Mouse (Mus musculus): ENCODE results near the gene Tfap2b.
A peak's percentile ranks its signal among the peaks of the same experiment; 100 is the strongest.

Gene Tfap2b

DNA sequence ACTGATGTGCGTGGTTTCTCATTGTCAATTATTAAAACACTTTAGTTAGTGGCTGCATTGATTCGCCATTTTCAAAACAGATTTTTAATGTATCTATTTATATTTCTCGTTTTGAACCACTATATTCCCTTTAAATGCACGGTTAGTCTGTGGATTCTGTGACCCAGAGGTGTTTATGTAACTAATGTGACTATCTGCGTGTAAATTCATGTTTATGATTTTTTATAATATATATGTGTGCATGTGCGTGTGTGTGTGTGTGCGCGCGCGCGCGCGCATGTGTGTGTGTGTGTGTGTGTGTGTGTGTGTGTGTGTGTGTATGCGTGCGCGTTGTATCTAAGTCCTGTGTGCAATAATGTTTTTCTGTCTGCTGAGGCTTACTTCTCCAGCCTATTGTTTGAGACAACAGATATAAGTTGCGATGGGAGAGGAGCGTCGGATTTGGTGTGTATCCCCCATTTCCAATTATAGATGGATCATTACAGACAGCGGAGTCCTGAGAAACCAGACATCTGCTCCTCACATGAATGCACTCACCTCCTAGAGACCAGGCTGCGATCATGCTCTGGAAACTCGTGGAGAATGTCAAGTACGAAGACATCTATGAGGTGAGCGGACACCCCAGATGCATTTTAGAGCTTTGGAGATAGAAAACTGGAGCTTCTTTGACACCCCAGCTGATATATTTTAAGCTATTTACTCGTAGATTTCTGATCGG is at the start of gene Tfap2b:
Gene Tfap2b (plus strand): TSS at position 274 of the 718 bp plus-strand sequence.
- peak in 1 of 2 experiments; percentile 9 for DNase-seq (ENCODE audit: low spot score in 2 of 2)

DNA sequence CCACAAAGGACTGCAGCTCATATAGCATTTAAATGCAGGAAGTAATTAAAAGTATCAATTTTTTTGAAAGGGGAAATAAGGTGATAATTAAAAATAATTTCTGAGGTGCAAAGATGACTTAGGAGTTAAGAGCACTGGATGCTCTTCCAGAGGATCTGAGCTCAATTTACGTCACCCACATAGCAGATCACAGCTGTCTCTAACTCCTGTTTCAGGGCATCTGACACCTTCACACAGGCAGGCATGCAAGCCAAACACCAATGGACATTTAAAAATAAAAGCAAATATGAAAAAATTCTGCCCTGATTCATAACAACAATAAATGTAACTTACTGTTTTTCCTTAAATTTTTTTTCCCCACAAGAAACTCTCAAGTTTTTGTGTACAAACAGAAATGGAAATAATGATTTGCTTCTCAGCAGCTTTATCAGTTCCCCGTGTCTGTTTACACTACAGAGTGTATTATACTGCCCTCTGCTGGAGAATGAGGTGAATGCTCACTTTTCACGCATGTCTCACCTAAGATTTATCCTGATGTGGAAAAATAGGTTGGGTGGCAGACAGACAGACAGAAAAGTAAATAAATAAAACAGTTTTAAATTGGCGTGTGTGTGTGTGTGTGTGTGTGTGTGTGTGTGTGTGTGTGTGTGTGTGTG is 29.8 kb upstream of the Tfap2b start:
- peak; percentile 8 to 40 for DNase-seq (ENCODE audit: low spot score in 2 of 2)

DNA sequence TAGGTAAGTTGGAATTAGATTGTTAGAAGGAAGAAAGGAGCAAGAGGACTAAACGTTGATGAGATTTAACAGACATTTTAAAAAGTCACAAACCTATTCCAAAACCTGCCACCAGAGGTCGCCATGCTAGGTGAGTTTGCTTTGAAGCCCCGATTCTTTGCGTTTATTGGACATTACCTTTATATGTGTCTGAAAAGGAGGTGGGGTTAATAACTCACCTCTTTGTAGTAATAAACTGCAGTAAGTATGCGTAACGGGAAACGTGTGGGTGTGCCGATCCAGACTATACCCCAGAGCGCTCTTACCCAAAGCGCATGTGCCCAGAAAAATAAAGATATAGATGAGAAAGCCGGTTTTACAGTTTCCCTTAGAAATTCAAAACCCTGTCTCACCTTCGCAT is 3.1 kb upstream of the Tfap2b start:
- DNase-seq (ENCODE audit: low spot score in 2 of 2), result peak in 1 of 2 experiments; percentile 49

DNA sequence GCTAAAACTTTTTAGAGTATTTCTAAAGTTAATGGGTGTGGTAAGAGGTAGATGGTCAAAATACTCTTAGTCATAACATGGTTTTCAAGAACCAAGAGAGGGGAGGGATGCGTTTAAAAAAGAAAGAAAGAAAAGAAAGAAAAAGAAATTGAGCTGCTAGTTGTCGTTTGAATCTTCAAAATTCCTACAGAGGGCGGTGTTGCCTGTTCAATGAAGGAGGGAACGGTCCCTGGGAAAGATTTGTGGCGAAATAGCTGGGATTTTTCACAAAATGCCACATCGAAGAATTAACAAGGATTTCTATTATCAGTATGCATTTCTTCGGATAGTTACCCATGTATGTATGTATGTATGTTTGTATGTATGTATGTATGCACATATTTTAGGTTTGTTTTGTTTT is 2.5 kb upstream of the Tfap2b start:
- no peak for DNase-seq (ENCODE audit: low spot score in 2 of 2)

DNA sequence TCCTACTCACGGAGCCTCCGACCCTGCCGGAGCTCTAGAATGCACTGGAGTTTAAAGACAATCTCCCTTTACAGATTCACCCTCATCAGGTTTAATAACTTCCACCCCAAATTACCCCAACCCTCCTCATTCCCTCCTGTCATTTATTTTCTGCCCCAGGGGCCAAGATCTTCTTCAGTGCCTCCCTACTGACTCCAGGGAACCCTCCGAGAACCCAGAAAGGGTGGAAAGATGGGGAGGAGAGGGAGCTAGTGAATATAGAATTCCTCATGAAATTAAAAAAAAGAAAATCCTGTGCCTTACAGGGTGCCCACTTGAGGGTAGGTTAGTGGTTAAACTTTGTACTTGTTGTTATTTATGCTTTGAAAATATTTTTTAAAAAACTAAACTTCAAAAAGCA is 1.1 kb upstream of the Tfap2b start:
- no peak for DNase-seq (ENCODE audit: low spot score in 2 of 2)

DNA sequence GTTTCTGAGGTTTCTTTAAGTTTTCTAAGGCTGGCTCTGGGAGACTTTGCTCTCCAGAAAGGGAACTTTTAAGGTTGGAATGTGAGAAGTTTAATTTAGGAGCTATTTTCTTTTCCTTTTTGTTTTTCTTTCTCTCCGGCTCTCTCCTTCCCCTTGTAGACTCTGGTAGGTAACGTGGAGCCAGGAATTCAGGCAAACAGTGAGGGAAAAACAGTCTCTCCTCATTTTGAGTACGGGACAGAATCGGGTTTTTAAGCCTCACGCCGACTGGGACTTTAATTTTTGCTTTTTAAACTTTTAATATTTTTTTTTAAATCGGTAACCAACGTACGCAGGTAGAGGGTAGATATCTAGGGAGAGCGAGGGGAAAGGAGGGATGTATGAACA is 638 bp downstream of the Tfap2b start:
- DNase-seq (ENCODE audit: low spot score in 2 of 2), result no peak

DNA sequence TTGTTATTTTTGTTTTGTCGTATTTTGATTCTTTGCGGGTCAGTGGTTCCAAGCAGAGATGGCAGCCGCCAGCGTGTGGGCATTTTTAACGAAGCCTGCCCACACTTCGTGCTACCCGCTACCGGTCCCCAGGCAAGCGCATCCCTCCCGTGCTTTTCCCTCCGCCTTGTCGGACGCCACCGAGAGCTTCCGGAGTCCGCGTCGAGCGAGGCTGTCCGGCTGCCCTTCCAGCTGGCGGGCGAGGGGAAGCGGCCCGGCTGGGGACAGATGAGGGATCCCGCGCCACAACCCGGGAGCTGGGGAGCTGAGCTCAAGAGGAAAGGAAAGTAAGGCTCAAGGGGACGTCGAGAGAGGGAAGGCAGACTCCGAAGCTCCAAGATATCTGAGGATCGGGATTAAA is 1.1 kb downstream of the Tfap2b start:
- DNase-seq (ENCODE audit: low spot score in 2 of 2), result no peak

DNA sequence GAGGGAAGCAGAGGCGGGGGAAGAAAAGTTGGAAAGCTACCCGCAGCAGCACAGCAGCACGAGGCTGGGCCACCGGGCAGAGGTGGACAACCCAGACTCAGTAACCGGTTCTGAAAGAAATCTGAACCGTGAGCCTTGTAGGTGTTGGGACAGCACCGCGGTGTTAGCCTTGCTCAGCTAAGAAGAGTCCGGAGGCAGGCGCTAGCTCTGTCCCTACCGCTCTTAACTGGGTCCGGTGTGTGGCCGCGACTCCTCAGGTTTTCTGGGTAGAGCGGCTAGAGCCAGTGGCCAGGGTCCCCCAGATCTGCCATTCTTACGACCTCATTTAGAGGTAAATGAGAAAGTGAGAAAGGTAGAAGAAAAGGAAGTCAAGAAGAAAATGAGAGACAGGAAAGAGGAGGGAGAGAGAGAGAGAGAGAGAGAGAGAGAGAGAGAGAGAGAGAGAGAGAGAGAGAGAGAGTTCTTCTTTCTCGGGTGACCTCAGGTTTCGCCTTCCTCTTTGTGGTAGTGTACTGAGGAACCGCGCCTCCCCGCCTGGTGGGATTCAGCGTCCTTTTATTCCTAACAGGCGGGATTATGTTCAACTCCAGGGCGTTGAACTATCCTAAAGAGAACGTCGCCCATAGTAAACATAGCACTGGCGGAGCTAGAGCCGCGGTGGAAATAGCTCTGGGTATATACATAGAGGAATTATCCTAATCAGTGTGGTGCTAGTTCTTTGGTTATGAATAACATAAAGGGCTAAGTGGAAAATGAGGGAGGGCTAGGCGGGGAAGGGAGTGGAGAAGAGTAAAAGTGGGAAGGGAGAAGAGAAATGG is 1.7 kb downstream of the Tfap2b start:
- DNase-seq (ENCODE audit: low spot score in 2 of 2), result no peak

DNA sequence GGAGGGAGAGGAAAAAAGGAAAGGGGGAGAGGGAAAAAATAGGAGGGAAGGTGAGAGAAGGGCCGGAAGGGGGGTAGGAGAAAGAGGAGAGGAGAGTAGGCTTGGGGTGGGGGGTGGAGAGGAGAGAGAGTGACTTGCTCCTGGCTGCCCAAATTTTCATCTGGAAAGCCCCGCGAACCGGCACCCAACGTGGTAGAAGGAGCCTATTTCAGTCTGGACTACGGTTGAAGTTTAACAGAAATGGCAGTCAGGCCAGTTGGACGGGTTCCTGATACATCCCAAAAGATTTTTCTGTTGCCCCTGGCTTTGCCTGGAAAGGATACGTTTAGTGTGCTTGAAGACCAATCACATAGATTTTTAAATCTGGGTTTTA is 2.3 kb downstream of the Tfap2b start:
- DNase-seq (ENCODE audit: low spot score in 2 of 2), result no peak

DNA sequence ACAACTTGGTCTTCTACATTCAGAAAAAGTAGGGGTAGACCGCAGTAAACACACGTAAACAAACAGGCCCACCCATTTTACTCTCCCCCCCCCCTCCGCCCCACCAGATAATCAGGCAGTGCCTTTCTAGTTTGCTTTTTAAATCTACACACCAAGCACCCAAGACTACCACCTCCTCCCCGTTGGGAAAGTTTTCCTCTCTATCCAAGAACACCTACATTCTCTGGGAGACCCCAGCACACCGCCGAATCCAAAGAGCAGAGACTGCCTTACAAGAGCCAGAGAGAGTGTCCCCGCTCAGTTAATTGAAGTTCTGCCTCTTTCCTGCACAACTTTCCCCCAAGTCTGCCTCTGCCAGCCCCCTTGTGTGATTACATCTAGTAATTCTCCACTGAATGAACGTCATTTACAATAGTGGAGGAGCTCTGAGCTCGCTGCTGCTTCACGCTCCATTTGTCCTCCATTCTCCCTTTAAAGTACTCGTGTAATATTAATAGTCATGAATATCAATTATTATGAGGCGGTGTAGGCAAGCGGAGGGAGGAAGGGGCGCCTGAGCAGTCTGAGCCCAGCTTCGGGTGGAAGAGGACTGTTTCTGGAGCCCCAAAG is 2.9 kb downstream of the Tfap2b start:
- no peak for DNase-seq (ENCODE audit: low spot score in 2 of 2)

DNA sequence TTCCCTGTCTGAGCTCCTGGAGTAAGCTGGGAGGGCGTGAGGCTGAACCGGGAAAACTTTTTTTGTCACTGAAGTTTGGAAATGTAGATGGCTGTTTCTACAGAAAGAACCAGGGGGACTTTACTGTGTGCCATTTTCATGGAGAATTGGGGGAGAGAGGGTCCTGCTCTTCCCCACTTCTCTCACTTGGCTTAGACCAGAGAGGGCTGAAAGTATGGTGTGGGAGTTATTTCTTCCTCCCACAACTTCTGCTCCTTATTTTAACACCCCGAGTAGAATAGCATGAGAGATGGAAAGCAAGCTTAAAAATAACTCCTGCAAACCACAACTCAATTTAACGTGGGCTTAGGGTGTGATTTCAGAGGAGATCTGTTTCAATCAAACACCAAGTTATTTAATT is 4.0 kb downstream of the Tfap2b start:
- DNase-seq (ENCODE audit: low spot score in 2 of 2), result no peak

DNA sequence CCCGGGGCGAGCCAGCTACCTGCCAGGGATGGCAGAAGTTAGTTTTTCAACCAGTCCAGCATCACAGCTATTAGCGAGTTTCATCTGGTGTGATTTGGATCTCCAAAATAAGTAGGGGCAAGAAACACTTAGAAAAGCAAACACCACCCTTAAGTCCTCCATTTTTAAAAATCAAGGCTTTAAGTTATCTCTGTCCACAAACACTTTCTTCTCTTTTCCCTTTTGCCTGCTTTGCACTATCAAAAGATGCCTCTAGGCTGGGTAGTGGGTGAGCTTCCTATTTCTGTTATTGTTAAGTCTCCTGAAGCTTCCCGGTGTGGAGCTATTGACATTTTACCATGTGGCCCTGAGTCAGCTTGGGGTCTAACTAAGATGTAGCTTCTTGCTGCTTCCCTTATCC is 4.5 kb downstream of the Tfap2b start:
- no peak for DNase-seq (ENCODE audit: low spot score in 2 of 2)

DNA sequence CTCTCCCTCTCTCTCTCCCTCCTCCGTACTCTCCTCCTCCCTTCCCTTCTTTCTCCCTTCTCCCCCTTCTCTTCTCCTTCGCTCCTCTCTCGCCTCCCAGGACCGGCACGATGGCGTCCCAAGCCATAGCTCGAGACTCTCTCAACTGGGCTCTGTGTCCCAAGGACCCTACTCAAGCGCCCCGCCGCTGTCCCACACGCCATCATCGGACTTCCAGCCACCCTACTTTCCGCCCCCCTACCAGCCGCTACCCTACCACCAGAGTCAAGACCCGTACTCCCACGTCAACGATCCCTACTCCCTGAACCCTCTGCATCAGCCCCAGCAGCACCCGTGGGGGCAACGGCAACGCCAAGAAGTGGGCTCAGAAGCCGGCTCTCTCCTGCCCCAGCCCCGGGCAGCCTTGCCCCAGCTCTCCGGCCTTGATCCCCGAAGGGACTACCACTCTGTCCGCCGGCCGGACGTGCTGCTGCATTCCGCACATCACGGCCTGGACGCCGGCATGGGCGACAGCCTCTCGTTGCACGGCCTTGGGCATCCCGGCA is 5.2 kb downstream of the Tfap2b start:
- no peak for DNase-seq (ENCODE audit: low spot score in 2 of 2)

DNA sequence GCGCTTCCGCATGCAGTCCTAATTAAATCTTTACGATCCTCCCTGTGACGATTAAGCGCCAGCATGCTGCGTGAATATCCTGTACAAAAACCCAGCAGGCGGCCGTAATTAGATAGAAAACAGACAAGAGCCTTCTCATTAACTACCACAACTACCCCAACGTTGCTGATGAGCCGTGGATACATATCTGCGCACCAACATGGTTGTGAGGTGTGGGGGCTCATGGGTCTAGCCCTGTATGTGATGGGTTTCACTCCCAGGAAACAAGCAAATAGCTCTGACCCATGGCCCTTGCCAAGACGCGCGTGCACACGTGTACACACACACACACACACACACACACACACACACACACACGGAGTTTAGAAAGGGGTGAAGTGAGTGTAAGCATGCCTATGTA is 8.7 kb downstream of the Tfap2b start:
- DNase-seq (ENCODE audit: low spot score in 2 of 2), result no peak

DNA sequence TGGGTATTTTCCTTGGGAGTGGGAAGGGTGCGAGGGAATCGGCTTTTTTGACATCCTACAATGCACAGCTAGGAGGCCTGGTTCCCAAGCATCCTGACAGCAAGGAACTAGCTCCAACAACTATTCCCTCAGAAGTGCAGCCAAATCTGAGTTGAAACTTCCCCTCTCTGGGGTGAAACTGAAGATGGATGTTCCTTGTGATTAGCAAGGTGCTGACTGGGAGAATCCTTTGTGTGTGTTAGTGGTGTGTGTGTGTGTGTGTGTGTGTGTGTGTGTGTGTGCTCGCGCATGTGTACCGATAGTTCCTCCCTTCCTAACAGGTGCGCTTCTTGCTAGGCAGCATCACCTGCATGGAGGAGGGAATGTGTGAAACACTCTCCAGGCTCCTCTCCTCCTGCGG is 9.5 kb downstream of the Tfap2b start:
- no peak for DNase-seq (ENCODE audit: low spot score in 2 of 2)

DNA sequence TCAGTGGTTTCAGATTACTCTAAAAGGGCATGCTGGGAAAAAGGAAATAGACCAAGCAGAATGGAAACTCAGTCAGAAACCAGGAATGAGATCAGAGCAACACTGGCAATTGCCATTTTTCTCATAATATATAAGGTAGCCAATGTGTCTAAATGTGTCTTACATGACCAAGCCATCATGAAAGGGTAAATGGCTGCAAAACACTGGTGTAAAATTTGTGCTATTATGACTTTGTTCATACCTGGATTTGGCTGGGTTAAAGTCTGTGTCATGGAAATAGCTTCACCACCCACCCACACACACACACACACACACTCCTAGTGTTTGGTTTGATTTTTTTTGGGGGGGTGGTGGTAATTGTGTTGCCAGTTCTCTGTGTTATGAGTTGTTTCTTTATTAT is 10.7 kb downstream of the Tfap2b start:
- DNase-seq (ENCODE audit: low spot score in 2 of 2), result no peak

DNA sequence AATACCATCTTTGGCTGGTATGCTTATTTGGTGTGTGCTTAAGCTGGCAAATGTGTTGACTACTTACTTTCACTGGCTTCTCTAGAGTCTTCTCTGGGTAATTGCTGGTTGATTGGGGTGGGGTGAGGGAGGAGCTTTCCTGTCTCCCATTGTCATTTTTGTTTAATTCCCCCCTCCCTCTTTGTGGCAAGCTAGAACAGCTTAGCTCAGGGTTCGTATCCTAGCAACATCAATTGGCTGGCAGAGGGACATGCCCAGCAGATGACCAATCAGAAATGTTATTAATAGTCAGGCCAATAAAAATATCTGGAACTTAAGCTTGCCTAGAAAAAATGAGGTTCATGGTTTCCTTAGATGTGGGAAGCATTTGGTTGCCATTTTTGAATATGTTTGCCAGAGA is 11.8 kb downstream of the Tfap2b start:
- no peak for DNase-seq (ENCODE audit: low spot score in 2 of 2)

DNA sequence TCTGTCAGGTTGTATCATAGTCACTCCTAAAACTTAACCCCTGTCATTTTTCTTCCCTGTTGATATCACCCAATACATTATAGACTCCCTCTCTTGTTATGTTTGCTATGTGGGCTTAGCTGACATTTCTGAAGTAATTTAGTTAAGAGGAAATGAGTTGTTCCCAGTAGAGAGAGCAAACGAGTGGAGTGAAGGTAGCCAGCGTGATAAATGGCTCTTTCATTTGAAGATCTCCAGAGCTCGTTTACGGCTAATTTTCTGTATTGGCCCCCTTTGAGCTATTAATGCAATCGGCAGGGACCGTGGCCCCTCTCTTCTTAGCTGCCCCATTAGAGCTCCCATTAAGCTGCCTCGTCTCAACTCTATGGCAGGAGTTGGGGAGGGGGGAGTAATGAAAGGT is 12.9 kb downstream of the Tfap2b start:
- no peak for DNase-seq (ENCODE audit: low spot score in 2 of 2)

DNA sequence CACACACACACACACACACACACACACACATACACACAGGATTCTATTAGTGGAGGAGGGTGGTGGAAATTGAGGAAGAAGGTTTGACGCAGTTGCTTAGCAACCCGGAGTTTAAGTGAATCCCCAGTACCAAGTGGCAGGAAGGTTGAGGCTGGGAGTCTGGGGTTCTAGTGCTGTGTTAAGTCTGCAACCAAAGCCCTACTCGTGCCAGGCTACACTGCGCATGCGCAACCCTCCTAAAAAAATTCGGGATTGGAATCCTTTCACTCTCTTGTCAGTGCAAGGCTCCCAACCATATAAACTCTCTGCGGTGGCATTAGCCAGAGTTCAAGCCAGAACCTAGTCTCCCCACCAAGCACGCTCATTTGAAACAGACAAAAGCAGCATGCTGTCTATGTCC is 18.0 kb downstream of the Tfap2b start:
- no peak for DNase-seq (ENCODE audit: low spot score in 2 of 2)

DNA sequence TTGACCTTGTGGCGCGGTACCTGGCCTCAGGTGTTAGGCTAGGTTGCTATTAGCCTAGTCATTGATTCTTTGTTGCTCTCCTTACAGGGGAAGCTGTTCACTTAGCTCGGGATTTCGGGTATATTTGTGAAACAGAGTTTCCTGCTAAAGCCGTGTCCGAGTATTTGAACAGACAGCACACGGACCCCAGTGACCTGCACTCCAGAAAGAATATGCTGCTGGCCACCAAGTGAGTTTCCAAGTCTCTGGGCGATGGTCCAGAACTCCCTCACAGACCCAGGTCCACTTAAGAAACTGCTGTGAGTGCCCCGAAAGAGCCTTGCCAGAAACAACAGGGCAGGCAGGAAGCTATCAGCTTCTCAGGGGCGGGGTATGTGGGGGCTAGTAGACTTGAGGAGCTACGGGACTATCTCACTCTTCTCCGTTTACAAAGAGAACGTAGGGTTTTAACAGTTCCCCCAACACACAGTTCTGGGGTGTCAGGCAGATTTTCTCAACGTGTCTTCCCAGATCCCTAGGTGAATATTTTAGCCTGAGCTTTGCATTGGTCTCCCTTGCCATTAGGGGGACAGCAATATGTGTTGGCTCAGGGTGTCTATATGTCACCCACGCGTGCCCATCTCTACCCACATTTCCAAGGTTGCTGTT is 22.3 kb downstream of the Tfap2b start:
- no peak for DNase-seq (ENCODE audit: low spot score in 2 of 2)

DNA sequence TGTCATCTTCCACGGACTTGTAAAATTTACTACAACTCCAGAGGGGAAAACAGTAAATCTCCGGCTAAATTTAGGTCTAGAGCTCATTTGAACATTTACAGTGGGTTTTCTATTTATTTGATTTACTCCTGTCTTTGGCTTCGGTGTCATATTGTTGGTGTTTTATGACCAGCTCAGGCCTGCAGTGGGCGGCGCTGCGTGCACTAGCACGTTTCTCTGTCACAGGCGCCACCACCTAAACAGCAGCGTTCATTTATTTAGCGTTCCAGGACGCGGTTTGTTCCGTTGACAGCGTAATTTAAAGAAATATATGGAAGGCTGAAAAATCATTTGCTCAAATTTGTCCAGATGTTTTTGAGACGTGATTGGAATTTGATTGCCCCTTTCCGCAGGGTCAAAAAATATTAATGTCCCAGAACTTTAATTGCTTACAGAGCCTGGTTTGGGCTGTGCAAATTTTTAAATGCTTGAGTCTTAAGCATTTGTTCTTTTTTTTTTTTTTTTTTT is 22.9 kb downstream of the Tfap2b start:
- DNase-seq (ENCODE audit: low spot score in 2 of 2), result no peak

DNA sequence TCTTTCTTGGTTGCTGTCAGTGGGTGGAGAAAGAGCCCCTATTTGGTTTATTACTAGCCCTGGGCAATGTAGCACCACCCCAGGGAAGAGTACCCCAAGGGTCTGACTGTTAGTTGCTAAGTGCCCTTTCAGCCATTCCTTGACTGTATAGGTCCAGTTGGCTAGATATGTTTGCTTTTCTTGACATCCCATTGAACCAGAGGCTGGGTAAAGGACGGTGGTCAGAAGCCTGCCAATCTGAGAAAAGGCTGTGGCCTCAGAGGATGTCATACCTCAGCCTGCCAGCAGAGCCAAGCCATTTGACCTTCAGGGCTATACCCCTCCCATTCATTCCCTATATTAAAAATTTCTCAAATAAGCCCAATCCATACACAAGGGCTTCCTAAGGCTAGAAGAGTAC is 24.0 kb downstream of the Tfap2b start:
- DNase-seq (ENCODE audit: low spot score in 2 of 2), result no peak

Measured in left cerebral cortex, adult 9 months (tissue).